Mouse (Mus musculus) lung, adult 2 months (tissue): ENCODE results near the gene Naa40. TPM values are rescaled to one million over a fixed set of nuclear protein-coding genes. Genes with fewer than 3 reads are reported as not detected.

ENCODE experiments used
- DNase-seq: peaks from one replicate; pipeline ENCODE4 v3.0.0; 2022
- H3K4me1 ChIP-seq: fragments of 200-500 bp; 2 replicates; pipeline ENCODE4 v1.6.1; 2011; ENCODE audit warnings: low read length; ENCODE audit not compliant: control insufficient read depth, insufficient read depth
- H3K4me3 ChIP-seq: fragments of 200-500 bp; replicated peaks from 2 replicates; pipeline ENCODE3; 2011; ENCODE audit warnings: low read depth, mild to moderate bottlenecking, control low read depth, low read length; ENCODE audit errors: extremely low read depth
- CTCF ChIP-seq: fragments of 200-500 bp; IDR thresholded peaks from 2 replicates; pipeline ENCODE4 v1.5.1; 2011; ENCODE audit warnings: mild to moderate bottlenecking, low read length, control low read depth; ENCODE audit not compliant: insufficient read depth
- POLR2A ChIP-seq: fragments of 200-500 bp; IDR thresholded peaks from 2 replicates; pipeline ENCODE4 v1.6.1; 2011; ENCODE audit warnings: low read depth, mild to moderate bottlenecking, control low read depth, low read length, borderline replicate concordance; ENCODE audit errors: extremely low read depth
- WGBS: fragments of 180-500 bp; shearing (Covaris S2); methylation state at CpG from one replicate; pipeline ENCODE4 v1.1.7; 2018; 5-methylcytosine and 5-hydroxymethylcytosine counted together
- polyA plus RNA-seq: library from polyadenylated mRNA; depleted of rRNA; stranded (reverse); fragments of >200 nt; gene quantifications from 2 replicates; pipeline ENCODE4 v1.2.3, GENCODE M21; 2012; rRNA removed

Naa40 gene
- polyA plus RNA-seq, 1 experiment, result 18.5 TPM

- WGBS, result 50% methylated on average over 18 of the region's 18 CpGs
- TF ChIP-seq CTCF, result no peak
- no peak for TF ChIP-seq POLR2A
- no peak for DNase-seq
Observed at GRCm38 (mm10) chr19:7185715-7186291, 55.2 kb downstream of the Naa40 start.

GRCm38 (mm10) chr19:7185059-7185458 lies 55.9 kb downstream of the Naa40 start:
- H3K4me1 ChIP-seq, result peaks cover 7% of the 10 kb centered on the region; the same call in 1 of the 2 replicates
- H3K4me3 ChIP-seq, result no peak overlapping the region
- no peak for DNase-seq
- TF ChIP-seq POLR2A (no peak), CTCF (no peak)
- WGBS, result 70% methylated on average over 4 of the region's 4 CpGs

More at GRCm38 (mm10) chr19:7185715-7186291, 55.2 kb downstream of the Naa40 start:
- no peak overlapping the region for H3K4me3 ChIP-seq
- H3K4me1 ChIP-seq, result peaks cover 6% of the 10 kb centered on the region; the same call in 1 of the 2 replicates

- DNase-seq, result no peak
- TF ChIP-seq CTCF, result no peak
- no peak for TF ChIP-seq POLR2A
- 84% methylated on average over 11 of the region's 11 CpGs for WGBS
- Histone ChIP-seq H3K4me1 (peaks cover 7% of the 10 kb centered on the region; the same call in 1 of the 2 replicates), H3K4me3 (no peak overlapping the region)
Observed at GRCm38 (mm10) chr19:7183419-7183818, 57.6 kb downstream of the Naa40 start.

GRCm38 (mm10) chr19:7182273-7182949 lies 58.6 kb downstream of the Naa40 start:
- DNase-seq, result peak; percentile 64
- TF ChIP-seq CTCF (no peak), POLR2A (no peak)
- Histone ChIP-seq H3K4me1 (peaks cover 7% of the 10 kb centered on the region; the same call in 1 of the 2 replicates), H3K4me3 (no peak overlapping the region)
- 6% methylated on average over 23 of the region's 23 CpGs for whole genome bisulfite sequencing

GRCm38 (mm10) chr19:7181496-7181895 lies 59.5 kb downstream of the Naa40 start:
- no peak for TF ChIP-seq CTCF
- TF ChIP-seq POLR2A, result no peak
- WGBS, result 75% methylated on average over 7 of the region's 7 CpGs
- no peak for DNase-seq
- Histone ChIP-seq H3K4me1 (peaks cover 7% of the 10 kb centered on the region; the same call in 1 of the 2 replicates), H3K4me3 (no peak overlapping the region)

- DNase-seq, result peak; percentile 40
- Histone ChIP-seq H3K4me1 (peaks cover 7% of the 10 kb centered on the region; the same call in 1 of the 2 replicates), H3K4me3 (no peak overlapping the region)
- WGBS, result 70% methylated on average over 8 of the region's 8 CpGs
- TF ChIP-seq POLR2A (no peak), CTCF (no peak)
Observed at GRCm38 (mm10) chr19:7180756-7181405, 60.1 kb downstream of the Naa40 start.

GRCm38 (mm10) chr19:7178841-7179452 lies 62.0 kb downstream of the Naa40 start:
- Histone ChIP-seq H3K4me1 (peaks cover 7% of the 10 kb centered on the region; the same call in 1 of the 2 replicates), H3K4me3 (no peak overlapping the region)
- DNase-seq, result no peak
- WGBS, result 43% methylated on average over 3 of the region's 3 CpGs
- no peak for TF ChIP-seq POLR2A
- no peak for TF ChIP-seq CTCF

GRCm38 (mm10) chr19:7177804-7178511 lies 63.0 kb downstream of the Naa40 start:
- 74% methylated on average over 13 of the region's 13 CpGs for WGBS
- DNase-seq, result no peak
- TF ChIP-seq POLR2A, result no peak
- TF ChIP-seq CTCF, result no peak

GRCm38 (mm10) chr19:7176041-7176696 lies 64.8 kb downstream of the Naa40 start:
- 39% methylated on average over 11 of the region's 11 CpGs for WGBS
- no peak overlapping the region for H3K4me3 ChIP-seq
- TF ChIP-seq POLR2A (no peak), CTCF (no peak)
- H3K4me1 ChIP-seq, result 0 out of 2 replicates have a peak, but pooled peaks cover 3% of the 10 kb centered on the region
- no peak for DNase-seq

More at GRCm38 (mm10) chr19:7177804-7178511, 63.0 kb downstream of the Naa40 start:
- Histone ChIP-seq H3K4me1 (peaks cover 7% of the 10 kb centered on the region; the same call in 1 of the 2 replicates), H3K4me3 (no peak overlapping the region)

Other genes starting within 250 kb of the Naa40 start
- gene Dnajc4, start 248.6 kb downstream of the Naa40 start, polyA plus RNA-seq, result 36.9 and 38.9 TPM in 2 replicates
- 27.5 and 29.9 TPM in 2 replicates for gene Nudt22, start 245.1 kb downstream of the Naa40 start, polyA plus RNA-seq
- 15.1 and 15.6 TPM in 2 replicates for gene Trpt1, start 245.1 kb downstream of the Naa40 start, polyA plus RNA-seq
- gene Fermt3, start 221.7 kb downstream of the Naa40 start, polyA plus RNA-seq, result 36.8 and 41.6 TPM in 2 replicates
- 25.0 and 31.4 TPM in 2 replicates for gene Stip1, start 201.2 kb downstream of the Naa40 start, polyA plus RNA-seq
- gene Macrod1, start 184.4 kb downstream of the Naa40 start, polyA plus RNA-seq, result 42.0 and 44.3 TPM in 2 replicates
- 0.29 and 0.40 TPM in 2 replicates for gene Flrt1, start 135.5 kb downstream of the Naa40 start, polyA plus RNA-seq
- gene Otub1, start 34.9 kb downstream of the Naa40 start, polyA plus RNA-seq, result 74.5 and 82.0 TPM in 2 replicates
- 984 and 1,290 TPM in 2 replicates for gene Cox8a, start 23.6 kb downstream of the Naa40 start, polyA plus RNA-seq
- 1.7 and 3.3 TPM in 2 replicates for gene Rcor2, start 26.1 kb upstream of the Naa40 start, polyA plus RNA-seq
- gene Mark2, start 100.7 kb upstream of the Naa40 start, polyA plus RNA-seq, result 68.6 and 94.1 TPM in 2 replicates
- gene Spindoc, start 141.8 kb upstream of the Naa40 start, polyA plus RNA-seq, result 19.0 and 19.3 TPM in 2 replicates
- gene 2700081O15Rik, start 176.4 kb upstream of the Naa40 start, polyA plus RNA-seq, result 26.2 and 36.7 TPM in 2 replicates
- 106 and 107 TPM in 2 replicates for gene Rtn3, start 242.1 kb upstream of the Naa40 start, polyA plus RNA-seq